Mouse (Mus musculus) liver, adult (tissue): Measurements from ENCODE around the gene Dhx38.

Experiments
- GATA4 ChIP-seq: IDR thresholded peaks from 2 replicates; pipeline ENCODE4 v1.6.1; 2014; ENCODE audit warnings: mild to moderate bottlenecking, low read length; ENCODE audit not compliant: insufficient replicate concordance

Dhx38 gene

GRCm38 (mm10) chr8:109584293-109584692, 18.6 kb upstream of the Dhx38 start:
- TF ChIP-seq GATA4, result no peak

- no peak for TF ChIP-seq GATA4
Observed at GRCm38 (mm10) chr8:109578900-109579301, 13.2 kb upstream of the Dhx38 start, which contains the start of gene Hp. Hp (minus strand) TSS chr8:109579172.

- no peak for TF ChIP-seq GATA4
Observed at GRCm38 (mm10) chr8:109576311-109576710, 10.7 kb upstream of the Dhx38 start.

- TF ChIP-seq GATA4, result no peak
Observed at GRCm38 (mm10) chr8:109571139-109571538, 5.5 kb upstream of the Dhx38 start.

- TF ChIP-seq GATA4, result no peak
Observed at GRCm38 (mm10) chr8:109564766-109565165, 895 bp downstream of the Dhx38 start.

- TF ChIP-seq GATA4, result no peak
Observed at GRCm38 (mm10) chr8:109563881-109564280, 1.8 kb downstream of the Dhx38 start.

- TF ChIP-seq GATA4, result no peak
Observed at GRCm38 (mm10) chr8:109551663-109552062, 14.0 kb downstream of the Dhx38 start.

GRCm38 (mm10) chr8:109544049-109544448, 21.6 kb downstream of the Dhx38 start:
- no peak for TF ChIP-seq GATA4

GRCm38 (mm10) chr8:109542748-109543519, 22.7 kb downstream of the Dhx38 start:
- no peak for TF ChIP-seq GATA4

GRCm38 (mm10) chr8:109542165-109542564, 23.5 kb downstream of the Dhx38 start:
- no peak for TF ChIP-seq GATA4

GRCm38 (mm10) chr8:109536703-109537102, 29.0 kb downstream of the Dhx38 start:
- no peak for TF ChIP-seq GATA4

GRCm38 (mm10) chr8:109535140-109535990, 30.3 kb downstream of the Dhx38 start:
- TF ChIP-seq GATA4, result no peak

GRCm38 (mm10) chr8:109524008-109524407, 41.7 kb downstream of the Dhx38 start:
- no peak for TF ChIP-seq GATA4

- no peak for TF ChIP-seq GATA4
Observed at GRCm38 (mm10) chr8:109505560-109505959, 60.1 kb downstream of the Dhx38 start.

- no peak for TF ChIP-seq GATA4
Observed at GRCm38 (mm10) chr8:109503566-109503965, 62.1 kb downstream of the Dhx38 start.
